Mouse (Mus musculus): ENCODE results near the gene Dirc2.

DNA sequence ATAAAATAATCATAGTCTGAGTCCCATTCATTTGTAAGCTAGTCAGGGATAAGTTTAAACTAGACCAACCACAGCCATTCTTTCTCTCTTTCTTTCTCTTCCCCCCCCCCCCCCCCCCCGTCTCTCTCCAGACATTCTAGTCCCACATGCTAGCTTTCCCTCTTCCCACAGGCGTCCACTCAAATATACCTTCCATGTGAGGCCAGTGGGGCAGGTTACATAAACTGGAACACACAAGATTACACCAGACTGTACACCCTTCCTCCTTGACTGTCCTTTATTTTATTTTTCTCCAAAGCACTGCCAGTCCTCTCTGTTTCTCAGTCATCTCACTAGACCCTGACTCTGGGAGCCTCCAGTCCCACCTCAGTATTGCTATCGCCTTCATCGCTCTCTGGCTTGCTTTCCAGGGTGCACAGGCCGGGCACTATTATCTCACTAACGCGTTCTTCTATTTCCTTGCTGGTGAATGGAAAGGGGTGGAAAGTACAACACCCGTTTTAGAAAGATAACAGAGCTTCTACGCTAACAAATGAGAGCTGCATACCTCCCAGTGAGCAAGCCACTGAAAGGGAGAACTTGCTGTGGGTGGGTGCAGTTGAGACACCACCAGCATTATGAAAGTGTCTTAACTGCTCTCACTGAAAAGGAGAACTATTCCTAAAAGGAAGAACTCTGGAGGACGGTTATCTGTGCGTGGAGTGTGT, 5.4 kb downstream of the Dirc2 start:
- TF ChIP-seq CTCF (IDR thresholded peaks at IDR 0.05; ENCODE audit: low read depth): no peak
- peak; percentile 91 for TF ChIP-seq EP300 (IDR thresholded peaks at IDR 0.05; ENCODE audit: low read depth)

Data from liver, postnatal 0 days (tissue).